Mouse (Mus musculus): ENCODE data around the gene Hydin. TPM values are rescaled to one million over a fixed set of nuclear protein-coding genes. Genes with fewer than 3 reads are reported as not detected.

The Hydin gene
- polyA plus RNA-seq (2017; shearing (Covaris generic)) = not detected

DNA sequence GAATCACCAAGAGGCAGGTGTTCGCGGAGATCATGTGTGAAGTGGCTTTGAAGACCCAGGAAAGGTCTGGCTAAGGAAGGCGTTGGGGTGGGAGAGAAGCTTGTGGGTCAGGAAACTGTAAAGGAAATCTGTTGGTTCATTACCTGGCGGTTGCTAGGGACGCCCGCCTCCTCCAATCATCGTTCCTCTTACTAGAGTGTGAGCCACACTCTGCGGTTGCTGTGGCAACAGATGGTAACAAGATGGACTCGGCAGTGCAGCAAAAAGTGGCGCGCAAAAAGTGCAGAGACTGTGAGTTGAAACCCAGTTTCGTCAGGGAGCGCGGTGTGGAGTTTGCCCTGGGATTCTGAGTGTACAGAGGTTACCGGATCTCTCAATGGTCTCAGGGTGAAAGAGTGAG is at the start of gene Hydin:
Gene Hydin, plus strand, starts transcription at position 237 of the 400 bp plus-strand sequence.

GRCm38 (mm10) chr8:110618391-110619207 is 351.8 kb downstream of the Hydin start, which contains the start of gene Vac14:
Vac14 (plus strand) TSS chr8:110618585.

Other genes with a start within 250 kb of the Hydin start
- not detected for gene Chst4, start 227.2 kb upstream of the Hydin start, polyA plus RNA-seq (2017; shearing (Covaris generic))
- 4.9 TPM for gene Zfp612, start 187.2 kb upstream of the Hydin start, polyA plus RNA-seq (2017; shearing (Covaris generic))
- gene Gm21964, start 165.8 kb upstream of the Hydin start, polyA plus RNA-seq (2017; shearing (Covaris generic)) = not detected
- not detected for gene Gm17720, start 164.2 kb upstream of the Hydin start, polyA plus RNA-seq (2017; shearing (Covaris generic))
- gene Calb2, start 98.8 kb upstream of the Hydin start, polyA plus RNA-seq (2017; shearing (Covaris generic)) = not detected
- gene Cmtr2, start 51.3 kb upstream of the Hydin start, polyA plus RNA-seq (2017; shearing (Covaris generic)) = 13.4 TPM